Mouse (Mus musculus) CD4-positive helper T cell, adult 2 months (primary cell): Measurements from ENCODE around the gene Ift27.

Source experiments
- DNase-seq: peaks from one replicate; pipeline ENCODE4 v3.0.0-alpha.2; 2012; ENCODE audit warnings: low read depth, missing footprints, low spot score

Gene Ift27

GRCm38 (mm10) chr15:78172256-78172898 is 1.5 kb downstream of the Ift27 start:
- DNase-seq: peak; percentile 66

- DNase-seq: peak; percentile 59
These were observed 2.3 kb downstream of the Ift27 start for GRCm38 (mm10) chr15:78171651-78172050.

- peak; percentile 74 for DNase-seq
These were observed 3.2 kb downstream of the Ift27 start for GRCm38 (mm10) chr15:78170708-78171107.

GRCm38 (mm10) chr15:78169566-78169965 is 4.3 kb downstream of the Ift27 start:
- no peak for DNase-seq

GRCm38 (mm10) chr15:78165292-78165691 is 8.6 kb downstream of the Ift27 start:
- DNase-seq: no peak

- DNase-seq: no peak
These were observed 9.4 kb downstream of the Ift27 start for GRCm38 (mm10) chr15:78164466-78164865.

GRCm38 (mm10) chr15:78161946-78162345 is 12.0 kb downstream of the Ift27 start:
- no peak for DNase-seq

GRCm38 (mm10) chr15:78158335-78158734 is 15.6 kb downstream of the Ift27 start:
- DNase-seq: no peak

- no peak for DNase-seq
These were observed 16.1 kb downstream of the Ift27 start for GRCm38 (mm10) chr15:78157824-78158223.

- DNase-seq: no peak
These were observed 16.6 kb downstream of the Ift27 start for GRCm38 (mm10) chr15:78157330-78157729.

- no peak for DNase-seq
These were observed 18.5 kb downstream of the Ift27 start for GRCm38 (mm10) chr15:78155421-78155820.

GRCm38 (mm10) chr15:78153045-78153775 is 20.7 kb downstream of the Ift27 start:
- DNase-seq: no peak

GRCm38 (mm10) chr15:78148565-78148964 is 25.3 kb downstream of the Ift27 start:
- DNase-seq: no peak

- no peak for DNase-seq
These were observed 33.7 kb downstream of the Ift27 start for GRCm38 (mm10) chr15:78140226-78140625.

- DNase-seq: no peak
These were observed 39.3 kb downstream of the Ift27 start for GRCm38 (mm10) chr15:78134606-78135005.

GRCm38 (mm10) chr15:78133389-78133788 is 40.5 kb downstream of the Ift27 start:
- no peak for DNase-seq

GRCm38 (mm10) chr15:78119704-78120103 is 54.2 kb downstream of the Ift27 start, which contains the start of gene Cacng2:
Gene Cacng2 (minus strand): TSS chr15:78120028.
- peak; percentile 85 for DNase-seq

GRCm38 (mm10) chr15:78119248-78119647 is 54.7 kb downstream of the Ift27 start:
- DNase-seq: no peak

GRCm38 (mm10) chr15:78118275-78118995 is 55.5 kb downstream of the Ift27 start:
- DNase-seq: no peak

- no peak for DNase-seq
These were observed 56.2 kb downstream of the Ift27 start for GRCm38 (mm10) chr15:78117731-78118130.

GRCm38 (mm10) chr15:78116936-78117335 is 57.0 kb downstream of the Ift27 start:
- DNase-seq: no peak

- DNase-seq: no peak
These were observed 57.7 kb downstream of the Ift27 start for GRCm38 (mm10) chr15:78116244-78116643.
